14 mouse cellular contexts compared by ENCODE assay signal in the genomic region with DNA sequence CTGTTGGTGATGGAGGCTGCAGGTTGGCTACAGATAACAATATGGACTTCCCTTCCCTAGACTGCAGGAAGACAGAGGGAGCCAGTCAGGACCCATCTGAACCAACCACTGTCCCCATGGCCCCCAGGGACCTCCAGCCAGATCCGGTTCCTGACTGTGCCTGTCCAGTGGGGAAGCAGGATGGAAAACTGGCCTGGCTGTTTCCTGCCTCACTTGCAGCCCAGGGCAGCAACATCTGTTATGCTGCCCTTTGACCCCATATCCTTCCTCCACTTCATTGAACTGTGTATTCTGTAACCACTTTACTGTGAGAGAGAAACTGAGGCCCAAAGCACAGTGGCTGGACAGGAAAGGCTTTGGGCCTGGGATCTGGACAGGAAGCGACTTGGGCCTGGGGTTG. TPM values are rescaled to one million over a fixed set of nuclear protein-coding genes. Genes with fewer than 3 reads are reported as not detected.
DNase-seq lines count a peak whose midpoint lies in the region; ATAC-seq lines count a peak whose summit lies in the region.
"Had no signal": no experiment of that assay in that cellular context is flagged by ENCODE, and none has a peak within 500 bp of the region (broad histone marks: within the 10 kb centered on the region; RNA-seq: fewer than 3 reads in every experiment).

No protein-coding gene starts in this region.

- no peak overlapping the region for H3K4me2 ChIP-seq in forebrain, embryonic 14.5 days (ENCODE audit: low read length)
- H3K4me2 ChIP-seq in heart, embryonic 13.5 days: no peak overlapping the region
- H3K4me2 ChIP-seq: limb, embryonic 12.5 days had no signal

- ATAC-seq in forebrain, embryonic 14.5 days: no peak
- no peak for ATAC-seq in heart, embryonic 13.5 days (ENCODE audit: extremely low read depth, insufficient number of reproducible peaks, low FRiP score, low TSS enrichment)
- ATAC-seq: forebrain, embryonic 16.5 days; hindbrain, embryonic 16.5 days had no signal

- peaks cover 25% of the 10 kb centered on the region for H3K4me1 ChIP-seq in forebrain, embryonic 10.5 days
- peaks cover 3% of the 10 kb centered on the region; the same call in 1 of the 2 replicates for H3K4me1 ChIP-seq in forebrain, embryonic 14.5 days (ENCODE audit: control insufficient read depth, insufficient read depth, low read length)
- peaks cover 31% of the 10 kb centered on the region for H3K4me1 ChIP-seq in heart, embryonic 13.5 days

- H3K27me3 ChIP-seq in forebrain, embryonic 10.5 days (ENCODE audit: poor library complexity, severe bottlenecking): no peaks in the 10 kb centered on the region
- H3K27me3 ChIP-seq in forebrain, embryonic 14.5 days (replicated peaks; ENCODE audit: control insufficient read depth, insufficient read depth, low read length): no peaks in the 10 kb centered on the region
- H3K27me3 ChIP-seq in heart, embryonic 13.5 days (replicated peaks): no peaks in the 10 kb centered on the region
- H3K27me3 ChIP-seq: limb, embryonic 12.5 days had no signal

- H3K27ac ChIP-seq in forebrain, embryonic 10.5 days: peak overlapping the region; percentile 48
- no peak overlapping the region for H3K27ac ChIP-seq in forebrain, embryonic 14.5 days (ENCODE audit: low read depth, low read length)
- H3K27ac ChIP-seq in heart, embryonic 13.5 days (replicated peaks): peak overlapping the region; percentile 62
- H3K27ac ChIP-seq: limb, embryonic 12.5 days had no signal

- H3K9ac ChIP-seq in forebrain, embryonic 14.5 days (ENCODE audit: low read length): no peak overlapping the region
- no peak overlapping the region for H3K9ac ChIP-seq in heart, embryonic 13.5 days
- H3K9ac ChIP-seq: limb, embryonic 12.5 days had no signal

- DNase-seq in forebrain, embryonic 10.5 days (ENCODE audit: extremely low spot score, low spot score): no peak
- no peak for DNase-seq in forebrain, embryonic 14.5 days (ENCODE audit: low spot score)
- peak; percentile 54 for DNase-seq in adrenal gland, adult 8-10 months
- DNase-seq in kidney, postnatal 14 days: peak; percentile 77
- DNase-seq in left cerebral cortex, adult 18-20 months (ENCODE audit: low spot score in 2 of 2): no peak
- no peak for DNase-seq in left cerebral cortex, postnatal 4 days
- DNase-seq in urinary bladder, postnatal 14 days (ENCODE audit: low spot score): no peak
- DNase-seq: cerebellum, adult 8-10 months had no signal

- 70% methylated on average over 2 of the region's 2 CpGs for WGBS in forebrain, embryonic 10.5 days
- 89% methylated on average over 2 of the region's 2 CpGs for whole genome bisulfite sequencing in forebrain, embryonic 14.5 days
- 67% methylated on average over 2 of the region's 2 CpGs for WGBS in heart, embryonic 13.5 days

- intact Hi-C loops in left cerebral cortex, postnatal 4 days (cut with DNase I): no loop called here

- no peak overlapping the region for H3K4me3 ChIP-seq in forebrain, embryonic 10.5 days
- H3K4me3 ChIP-seq in forebrain, embryonic 14.5 days (ENCODE audit: low read depth, low read length): no peak overlapping the region
- H3K4me3 ChIP-seq in heart, embryonic 13.5 days: no peak overlapping the region
- H3K4me3 ChIP-seq: limb, embryonic 12.5 days had no signal

- H3K36me3 ChIP-seq in forebrain, embryonic 10.5 days (replicated peaks): no peaks in the 10 kb centered on the region
- no peaks in the 10 kb centered on the region for H3K36me3 ChIP-seq in forebrain, embryonic 14.5 days (ENCODE audit: control insufficient read depth, insufficient read depth, low read length)
- H3K36me3 ChIP-seq in heart, embryonic 13.5 days: no peaks in the 10 kb centered on the region
- H3K36me3 ChIP-seq: limb, embryonic 12.5 days had no signal

- no peaks in the 10 kb centered on the region for H3K9me3 ChIP-seq in forebrain, embryonic 10.5 days
- H3K9me3 ChIP-seq in forebrain, embryonic 14.5 days (replicated peaks; ENCODE audit: control insufficient read depth, low read length): no peaks in the 10 kb centered on the region
- no peaks in the 10 kb centered on the region for H3K9me3 ChIP-seq in heart, embryonic 13.5 days
- H3K9me3 ChIP-seq: limb, embryonic 12.5 days had no signal

RNA-seq across cellular contexts. Expression of gene Tpm4, which starts 3.5 kb away (rescaled TPM):
- polyA plus RNA-seq in forebrain, embryonic 10.5 days (2016; fragmentation: Nextera tagmentation; extraction: Ambion mirVana): 634 and 649 TPM in 2 replicates
- polyA plus RNA-seq in forebrain, embryonic 14.5 days (2014; fragmentation: Nextera tagmentation; extraction: Ambion mirVana): 247 and 252 TPM in 2 replicates
- 100 to 1,000 TPM; 133 to 158 (median 140) TPM for total RNA-seq in adrenal gland, adult 8-10 months (2022)
- polyA plus RNA-seq in heart, embryonic 13.5 days (2015; fragmentation: Nextera tagmentation; extraction: Ambion mirVana): 358 and 365 TPM in 2 replicates
- total RNA-seq in left cerebral cortex, adult 18-20 months (2021): 10 to 100 TPM; 22.7 to 31.6 TPM
- total RNA-seq in left cerebral cortex, postnatal 4 days (2021): 10 to 100 TPM; 74.1 to 78.5 TPM

RNA-seq across cellular contexts. Expression of gene Olfr374, which starts 24.4 kb away (rescaled TPM):
- polyA plus RNA-seq in forebrain, embryonic 10.5 days (2016; fragmentation: Nextera tagmentation; extraction: Ambion mirVana): not detected in 2 replicates
- polyA plus RNA-seq in forebrain, embryonic 14.5 days (2014; fragmentation: Nextera tagmentation; extraction: Ambion mirVana): 0.04 TPM in 1 of 2 replicates, not detected in the other
- total RNA-seq in adrenal gland, adult 8-10 months (2022): not detected
- polyA plus RNA-seq in heart, embryonic 13.5 days (2015; fragmentation: Nextera tagmentation; extraction: Ambion mirVana): 0.04 and 0.20 TPM in 2 replicates
- total RNA-seq in left cerebral cortex, adult 18-20 months (2021): not detected
- total RNA-seq in left cerebral cortex, postnatal 4 days (2021): under 1 TPM in 1 of 2 experiments, not detected in 1; 0.04 TPM
- polyA plus RNA-seq: forebrain, embryonic 16.5 days; limb, embryonic 12.5 days; neural tube, embryonic 11.5 days; small intestine, adult 2 months had no signal

RNA-seq across cellular contexts. Expression of gene Rab8a, which starts 29.7 kb away (rescaled TPM):
- polyA plus RNA-seq in forebrain, embryonic 10.5 days (2016; fragmentation: Nextera tagmentation; extraction: Ambion mirVana): 138 and 144 TPM in 2 replicates
- 85.6 and 86.7 TPM in 2 replicates for polyA plus RNA-seq in forebrain, embryonic 14.5 days (2014; fragmentation: Nextera tagmentation; extraction: Ambion mirVana)
- total RNA-seq in adrenal gland, adult 8-10 months (2022): 10 to 100 TPM; 56.6 to 69.3 (median 61.7) TPM
- 77.6 and 77.7 TPM in 2 replicates for polyA plus RNA-seq in heart, embryonic 13.5 days (2015; fragmentation: Nextera tagmentation; extraction: Ambion mirVana)
- total RNA-seq in left cerebral cortex, adult 18-20 months (2021): 10 to 100 TPM; 27.8 to 39.9 TPM
- total RNA-seq in left cerebral cortex, postnatal 4 days (2021): 10 to 100 TPM; 49.6 to 55.4 TPM

RNA-seq across cellular contexts. Expression of gene Olfr373, which starts 48.3 kb away (rescaled TPM):
- 0.06 TPM in 1 of 2 replicates, not detected in the other for polyA plus RNA-seq in forebrain, embryonic 10.5 days (2016; fragmentation: Nextera tagmentation; extraction: Ambion mirVana)
- polyA plus RNA-seq in forebrain, embryonic 14.5 days (2014; fragmentation: Nextera tagmentation; extraction: Ambion mirVana): not detected in 2 replicates
- total RNA-seq in adrenal gland, adult 8-10 months (2022): not detected
- polyA plus RNA-seq in heart, embryonic 13.5 days (2015; fragmentation: Nextera tagmentation; extraction: Ambion mirVana): not detected in 2 replicates
- not detected for total RNA-seq in left cerebral cortex, adult 18-20 months (2021)
- total RNA-seq in left cerebral cortex, postnatal 4 days (2021): not detected
- polyA plus RNA-seq: forebrain, embryonic 16.5 days; hindbrain, embryonic 16.5 days; limb, embryonic 12.5 days; neural tube, embryonic 11.5 days; small intestine, adult 2 months had no signal

RNA-seq across cellular contexts. Expression of gene Hsh2d, which starts 58.2 kb away (rescaled TPM):
- polyA plus RNA-seq in forebrain, embryonic 10.5 days (2016; fragmentation: Nextera tagmentation; extraction: Ambion mirVana): 0.07 TPM in 1 of 2 replicates, not detected in the other
- not detected in 2 replicates for polyA plus RNA-seq in forebrain, embryonic 14.5 days (2014; fragmentation: Nextera tagmentation; extraction: Ambion mirVana)
- under 1 TPM in 1 of 4 experiments, not detected in 3; 0.16 TPM for total RNA-seq in adrenal gland, adult 8-10 months (2022)
- polyA plus RNA-seq in heart, embryonic 13.5 days (2015; fragmentation: Nextera tagmentation; extraction: Ambion mirVana): 0.08 and 0.17 TPM in 2 replicates
- not detected for total RNA-seq in left cerebral cortex, adult 18-20 months (2021)
- total RNA-seq in left cerebral cortex, postnatal 4 days (2021): not detected
- polyA plus RNA-seq: forebrain, embryonic 16.5 days; hindbrain, embryonic 16.5 days; limb, embryonic 12.5 days; neural tube, embryonic 11.5 days had no signal

Comparison
In these comparisons a context has a peak if more than half of its experiments do, and no peak if none do; other contexts are left out.
1. DNase-seq: peak in adrenal gland, adult 8-10 months (single experiment) and kidney, postnatal 14 days (single experiment); none in forebrain, embryonic 10.5 days (single experiment), forebrain, embryonic 14.5 days (single experiment), left cerebral cortex, adult 18-20 months (0 of 2), left cerebral cortex, postnatal 4 days (single experiment) and urinary bladder, postnatal 14 days (single experiment).